Comparison of ENCODE assay signal across 9 mouse cellular contexts in the genomic region with DNA sequence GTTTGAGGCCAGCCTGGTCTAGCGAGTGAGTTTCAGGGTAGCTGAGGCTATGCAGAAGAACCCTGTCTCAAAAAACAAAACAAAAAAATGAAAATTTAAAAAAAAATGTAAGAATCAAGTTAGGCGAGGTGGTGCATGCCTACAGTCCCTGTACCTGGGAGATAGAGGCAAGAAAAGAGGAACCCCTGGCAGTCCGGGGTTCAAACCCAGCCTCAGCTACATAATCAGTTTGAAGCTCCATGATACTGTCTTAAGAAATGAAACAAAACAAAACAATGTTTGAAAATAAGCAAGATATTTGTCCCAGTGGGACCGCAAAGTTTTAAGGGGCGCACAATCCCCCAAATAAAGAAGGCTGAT. TPM values are rescaled to one million over a fixed set of nuclear protein-coding genes. Genes with fewer than 3 reads are reported as not detected.
DNase-seq lines count a peak whose midpoint lies in the region; ATAC-seq and TF ChIP-seq lines count a peak whose summit lies in the region.
"Had no signal": no experiment of that assay in that cellular context is flagged by ENCODE, and none has a peak within 500 bp of the region (broad histone marks: within the 10 kb centered on the region; RNA-seq: fewer than 3 reads in every experiment).

No protein-coding gene starts in this region.

- WGBS in kidney, embryonic 15.5 days = 32% methylated on average over 5 of the region's 5 CpGs
- 42% methylated on average over 5 of the region's 5 CpGs for WGBS in kidney, adult 2 months
- WGBS in embryonic facial prominence, embryonic 12.5 days = 29% methylated on average over 5 of the region's 5 CpGs
- WGBS in intestine, embryonic 15.5 days = 34% methylated on average over 5 of the region's 5 CpGs

- peaks cover 11% of the 10 kb centered on the region for H3K36me3 ChIP-seq in kidney, embryonic 15.5 days
- no peaks in the 10 kb centered on the region for H3K36me3 ChIP-seq in kidney, adult 2 months (ENCODE audit: control insufficient read depth, insufficient read depth, low read length)
- H3K36me3 ChIP-seq in embryonic facial prominence, embryonic 12.5 days = peaks cover 6% of the 10 kb centered on the region; the same call in 1 of the 2 replicates
- no peaks in the 10 kb centered on the region for H3K36me3 ChIP-seq in intestine, embryonic 15.5 days
- H3K36me3 ChIP-seq in myocyte (ENCODE audit: control insufficient read depth, insufficient read depth) = peaks cover 8% of the 10 kb centered on the region

- peak overlapping the region; percentile 91 for H3K4me3 ChIP-seq in kidney, embryonic 15.5 days (replicated peaks)
- no peak overlapping the region for H3K4me3 ChIP-seq in kidney, adult 2 months (ENCODE audit: insufficient read depth, low read depth, low read length)
- H3K4me3 ChIP-seq in embryonic facial prominence, embryonic 12.5 days = peak overlapping the region; percentile 78
- peak overlapping the region; percentile 96 for H3K4me3 ChIP-seq in intestine, embryonic 15.5 days (replicated peaks)
- peak overlapping the region; percentile 64 for H3K4me3 ChIP-seq in myocyte

- no peaks in the 10 kb centered on the region for H3K9me3 ChIP-seq in kidney, embryonic 15.5 days (replicated peaks)
- no peaks in the 10 kb centered on the region for H3K9me3 ChIP-seq in embryonic facial prominence, embryonic 12.5 days
- no peaks in the 10 kb centered on the region for H3K9me3 ChIP-seq in intestine, embryonic 15.5 days

- H3K79me2 ChIP-seq in myocyte (ENCODE audit: control insufficient read depth, insufficient read depth) = peaks cover 37% of the 10 kb centered on the region

- no peak for TF ChIP-seq CTCF in kidney, adult 2 months (conservative IDR thresholded peaks at IDR 0.05; ENCODE audit: insufficient read depth, insufficient read length, low read depth, low read length)

- DNase-seq in kidney, adult 2 months = no peak
- no peak for DNase-seq in c-Kit-positive CD71-positive TER-119-positive erythroid progenitor cells, embryonic 14.5 days (ENCODE audit: low spot score)
- DNase-seq in adrenal gland, adult (ENCODE audit: inconsistent age in 2 of 2, low spot score in 1 of 2) = no peak
- no peak for DNase-seq in right cerebral cortex, postnatal 14 days

- H3K27ac ChIP-seq in kidney, embryonic 15.5 days = no peak overlapping the region
- H3K27ac ChIP-seq in kidney, adult 2 months (ENCODE audit: insufficient read depth, low read depth, low read length) = no peak overlapping the region; the same call in 1 of the 2 replicates
- H3K27ac ChIP-seq in embryonic facial prominence, embryonic 12.5 days = no peak overlapping the region
- no peak overlapping the region for H3K27ac ChIP-seq in intestine, embryonic 15.5 days

- H3K4me1 ChIP-seq in kidney, embryonic 15.5 days = peaks cover 21% of the 10 kb centered on the region
- peaks cover 15% of the 10 kb centered on the region; the same call in 1 of the 2 replicates for H3K4me1 ChIP-seq in kidney, adult 2 months (ENCODE audit: control insufficient read depth, insufficient read depth, low read length)
- peaks cover 13% of the 10 kb centered on the region for H3K4me1 ChIP-seq in embryonic facial prominence, embryonic 12.5 days
- 0 out of 2 replicates have a peak, but pooled peaks cover 7% of the 10 kb centered on the region for H3K4me1 ChIP-seq in intestine, embryonic 15.5 days (replicated peaks)

- peak; percentile 35 for ATAC-seq in kidney, embryonic 15.5 days (replicated peaks; ENCODE audit: low FRiP score)
- no peak for ATAC-seq in embryonic facial prominence, embryonic 12.5 days (ENCODE audit: insufficient number of reproducible peaks, insufficient read depth, low FRiP score, low TSS enrichment)
- peak; percentile 2 for ATAC-seq in intestine, embryonic 15.5 days

- no peak overlapping the region for H3K9ac ChIP-seq in kidney, embryonic 15.5 days
- H3K9ac ChIP-seq in embryonic facial prominence, embryonic 12.5 days = peak overlapping the region; percentile 19; the same call in 1 of the 2 replicates
- 0 out of 2 replicates have a peak overlapping the region, but pooled peaks have one; percentile 12 for H3K9ac ChIP-seq in intestine, embryonic 15.5 days

- no peak for TF ChIP-seq POLR2A in kidney, adult 2 months (IDR thresholded peaks at IDR 0.05; ENCODE audit: low read depth, low read length)
- no peak for TF ChIP-seq POLR2A in myocyte (IDR thresholded peaks at IDR 0.05; ENCODE audit: insufficient read length, low read depth)

- peak overlapping the region; percentile 91 for H3ac ChIP-seq in myocyte (ENCODE audit: control insufficient read depth, insufficient read length)

- peak overlapping the region; percentile 90 for H3K4me2 ChIP-seq in kidney, embryonic 15.5 days
- H3K4me2 ChIP-seq in embryonic facial prominence, embryonic 12.5 days (replicated peaks) = peak overlapping the region; percentile 93
- peak overlapping the region; percentile 56 for H3K4me2 ChIP-seq in intestine, embryonic 15.5 days (replicated peaks)
- H3K4me2 ChIP-seq in myocyte (ENCODE audit: low read depth) = peak overlapping the region; percentile 78

- no peaks in the 10 kb centered on the region for H3K27me3 ChIP-seq in kidney, embryonic 15.5 days
- H3K27me3 ChIP-seq in kidney, adult 2 months (replicated peaks; ENCODE audit: control insufficient read depth, insufficient read depth, low read length) = no peaks in the 10 kb centered on the region
- H3K27me3 ChIP-seq in embryonic facial prominence, embryonic 12.5 days = no peaks in the 10 kb centered on the region
- no peaks in the 10 kb centered on the region for H3K27me3 ChIP-seq in intestine, embryonic 15.5 days (replicated peaks)
- no peaks in the 10 kb centered on the region for H3K27me3 ChIP-seq in myocyte (ENCODE audit: control insufficient read depth, insufficient read depth, insufficient read length)
- H3K27me3 ChIP-seq: Patski had no signal

TF ChIP-seq in myocyte, 11 proteins besides CTCF, POLR2A, EP300 and RAD21:
- TF ChIP-seq POLR2AphosphoS2 (IDR thresholded peaks at IDR 0.05; ENCODE audit: insufficient read length, low read depth) (no peak), MYOD1 (IDR thresholded peaks at IDR 0.05; ENCODE audit: control insufficient read depth in 1 of 3, insufficient read length in 2 of 3, low read depth in 2 of 3) (no peak), MAX (IDR thresholded peaks at IDR 0.05; ENCODE audit: low read depth) (no peak), USF1 (IDR thresholded peaks at IDR 0.05; ENCODE audit: low read depth) (no peak), SRF (IDR thresholded peaks at IDR 0.05; ENCODE audit: control insufficient read depth, insufficient read length, low read depth) (no peak), TCF3 (IDR thresholded peaks at IDR 0.05; ENCODE audit: insufficient read length, low read depth) (no peak), CEBPB (IDR thresholded peaks at IDR 0.05; ENCODE audit: insufficient read depth, poor library complexity, severe bottlenecking) (no peak), E2F4 (IDR thresholded peaks at IDR 0.05; ENCODE audit: insufficient read depth) (no peak), MYOG (IDR thresholded peaks at IDR 0.05; ENCODE audit: control insufficient read depth in 1 of 3, insufficient read depth in 1 of 3, insufficient read length in 2 of 3, low read depth in 2 of 3) (no peak), REST (IDR thresholded peaks at IDR 0.05; ENCODE audit: insufficient read depth, insufficient read length) (no peak), TCF12 (IDR thresholded peaks at IDR 0.05; ENCODE audit: insufficient read depth, poor library complexity, severe bottlenecking) (no peak)

RNA-seq across cellular contexts. Expression of a gene that starts 0.3 kb away (rescaled TPM):
- polyA plus RNA-seq in kidney, embryonic 15.5 days (2015; fragmentation: Nextera tagmentation; extraction: Ambion mirVana) = 139 and 158 TPM in 2 replicates
- polyA plus RNA-seq in kidney, adult 2 months (2012; rRNA removed) = 105 and 122 TPM in 2 replicates
- 100 and 101 TPM in 2 replicates for polyA plus RNA-seq in embryonic facial prominence, embryonic 12.5 days (2016; fragmentation: Nextera tagmentation; extraction: Ambion mirVana)
- polyA plus RNA-seq in intestine, embryonic 15.5 days (2015; fragmentation: Nextera tagmentation; extraction: Ambion mirVana) = 194 and 206 TPM in 2 replicates
- polyA plus RNA-seq in myocyte (2012; fragmentation: generic; extraction: Trizol) = 88.5 TPM

RNA-seq across cellular contexts. Expression of a gene that starts 25.8 kb away (rescaled TPM):
- polyA plus RNA-seq in kidney, embryonic 15.5 days (2015; fragmentation: Nextera tagmentation; extraction: Ambion mirVana) = 15.9 and 17.4 TPM in 2 replicates
- 7.9 and 10.0 TPM in 2 replicates for polyA plus RNA-seq in kidney, adult 2 months (2012; rRNA removed)
- 22.1 and 24.0 TPM in 2 replicates for polyA plus RNA-seq in embryonic facial prominence, embryonic 12.5 days (2016; fragmentation: Nextera tagmentation; extraction: Ambion mirVana)
- polyA plus RNA-seq in intestine, embryonic 15.5 days (2015; fragmentation: Nextera tagmentation; extraction: Ambion mirVana) = 9.4 and 9.9 TPM in 2 replicates
- 1.3 TPM for polyA plus RNA-seq in myocyte (2012; fragmentation: generic; extraction: Trizol)

RNA-seq across cellular contexts. Expression of a gene that starts 47.0 kb away (rescaled TPM):
- polyA plus RNA-seq in kidney, embryonic 15.5 days (2015; fragmentation: Nextera tagmentation; extraction: Ambion mirVana) = not detected in 2 replicates
- not detected in 2 replicates for polyA plus RNA-seq in kidney, adult 2 months (2012; rRNA removed)
- polyA plus RNA-seq in embryonic facial prominence, embryonic 12.5 days (2016; fragmentation: Nextera tagmentation; extraction: Ambion mirVana) = 0.20 TPM in 1 of 2 replicates, not detected in the other
- not detected in 2 replicates for polyA plus RNA-seq in intestine, embryonic 15.5 days (2015; fragmentation: Nextera tagmentation; extraction: Ambion mirVana)
- polyA plus RNA-seq in myocyte (2012; fragmentation: generic; extraction: Trizol) = not detected
